Mouse (Mus musculus) layer of hippocampus, postnatal 25 days (tissue): ENCODE results near the gene Vmn2r89. TPM values are rescaled to one million over a fixed set of nuclear protein-coding genes. Genes with fewer than 3 reads are reported as not detected.

Experiments
- total RNA-seq, 2 experiments: library from RNA; stranded (reverse); gene quantifications; 2 replicates each; pipeline ENCODE4 v1.2.3; 2021

Vmn2r89 gene
- total RNA-seq, 2 experiments from 2014 or later, result not detected

Other genes with a start within 250 kb of the Vmn2r89 start
- not detected for gene Ear14, start 248.5 kb upstream of the Vmn2r89 start, total RNA-seq
- gene Rnase2a, start 195.7 kb upstream of the Vmn2r89 start, total RNA-seq, result not detected
- gene Gm7247, start 90.1 kb upstream of the Vmn2r89 start, total RNA-seq, result not detected
- not detected for gene Vmn2r88, start 41.0 kb upstream of the Vmn2r89 start, total RNA-seq
- gene Gm5622, start 100.9 kb downstream of the Vmn2r89 start, total RNA-seq, result not detected
- not detected for gene Gm17175, start 122.2 kb downstream of the Vmn2r89 start, total RNA-seq
- not detected for gene Gm17174, start 140.3 kb downstream of the Vmn2r89 start, total RNA-seq
- not detected for gene Gm17078, start 159.5 kb downstream of the Vmn2r89 start, total RNA-seq
- gene Gm4181, start 183.8 kb downstream of the Vmn2r89 start, total RNA-seq, result not detected
- not detected for gene Gm17079, start 243.6 kb downstream of the Vmn2r89 start, total RNA-seq